Mouse (Mus musculus) heart, embryonic 10.5 days (tissue): ENCODE results near the gene Rragc. TPM values are rescaled to one million over a fixed set of nuclear protein-coding genes. Genes with fewer than 3 reads are reported as not detected.

Experiments
- DNase-seq: peaks from one replicate; pipeline ENCODE4 v3.0.0-alpha.2; 2017; ENCODE audit warnings: low spot score
- H3K27ac ChIP-seq: fragments of 300-500 bp; sonication (generic); 2 replicates; pipeline ENCODE4 v1.5.1; 2016; ENCODE audit warnings: mild to moderate bottlenecking
- H3K27me3 ChIP-seq: fragments of 300-500 bp; sonication (generic); 2 replicates; pipeline ENCODE4 v1.6.1; 2016; ENCODE audit warnings: mild to moderate bottlenecking; ENCODE audit not compliant: poor library complexity, insufficient read depth, severe bottlenecking
- H3K36me3 ChIP-seq: fragments of 300-500 bp; sonication (generic); 2 replicates; pipeline ENCODE4 v1.6.1; 2016; ENCODE audit warnings: mild to moderate bottlenecking, moderate library complexity
- H3K4me1 ChIP-seq: fragments of 300-500 bp; sonication (generic); 2 replicates; pipeline ENCODE4 v1.6.1; 2016; ENCODE audit warnings: mild to moderate bottlenecking
- H3K4me3 ChIP-seq: fragments of 300-500 bp; sonication (generic); 2 replicates; pipeline ENCODE4 v1.5.1; 2016; ENCODE audit warnings: mild to moderate bottlenecking, moderate library complexity
- H3K9me3 ChIP-seq: fragments of 300-500 bp; sonication (generic); 2 replicates; pipeline ENCODE4 v1.6.1; 2016; ENCODE audit warnings: mild to moderate bottlenecking, moderate library complexity
- WGBS: fragments of 180-500 bp; shearing (Covaris S2); methylation state at CpG from one replicate; pipeline ENCODE4 v1.1.7; 2016; 5-methylcytosine and 5-hydroxymethylcytosine counted together
- polyA plus RNA-seq: library from polyadenylated mRNA; unstranded; fragments of >200 nt; fragmentation: Nextera tagmentation; extraction: Ambion mirVana; gene quantifications from 2 replicates; pipeline ENCODE4 v1.2.1, GENCODE M21; 2016

Gene Rragc
- polyA plus RNA-seq, 1 experiment from 2014 or later = 40.9 TPM

- 51% methylated on average over 4 of the region's 4 CpGs for WGBS
- no peak for DNase-seq
These were observed 43.7 kb downstream of the Rragc start for GRCm38 (mm10) chr4:123960955-123961354.

GRCm38 (mm10) chr4:123962721-123963120 is 45.5 kb downstream of the Rragc start:
- WGBS = 73% methylated on average over 9 of the region's 9 CpGs

More at GRCm38 (mm10) chr4:123960955-123961354, 43.7 kb downstream of the Rragc start:
- Histone ChIP-seq H3K9me3 (no peaks in the 10 kb centered on the region), H3K27ac (0 out of 2 replicates have a peak overlapping the region, but pooled peaks have one; percentile 62), H3K4me3 (no peak overlapping the region), H3K27me3 (peaks cover 29% of the 10 kb centered on the region), H3K36me3 (no peaks in the 10 kb centered on the region), H3K4me1 (peaks cover 39% of the 10 kb centered on the region)

GRCm38 (mm10) chr4:123968663-123969321 is 51.5 kb downstream of the Rragc start:
- DNase-seq = no peak
- peaks cover 34% of the 10 kb centered on the region for H3K4me1 ChIP-seq
- H3K27me3 ChIP-seq = peaks cover 21% of the 10 kb centered on the region
- H3K4me3 ChIP-seq = no peak overlapping the region
- no peaks in the 10 kb centered on the region for H3K36me3 ChIP-seq
- no peak overlapping the region for H3K27ac ChIP-seq
- H3K9me3 ChIP-seq = no peaks in the 10 kb centered on the region
- WGBS = 84% methylated on average over 8 of the region's 8 CpGs

More at GRCm38 (mm10) chr4:123962721-123963120, 45.5 kb downstream of the Rragc start:
- H3K27ac ChIP-seq = no peak overlapping the region
- H3K36me3 ChIP-seq = no peaks in the 10 kb centered on the region
- DNase-seq = no peak
- H3K4me1 ChIP-seq = peaks cover 43% of the 10 kb centered on the region
- no peak overlapping the region for H3K4me3 ChIP-seq
- H3K27me3 ChIP-seq = peaks cover 13% of the 10 kb centered on the region; the same call in 1 of the 2 replicates
- H3K9me3 ChIP-seq = no peaks in the 10 kb centered on the region

GRCm38 (mm10) chr4:123969458-123969857 is 52.2 kb downstream of the Rragc start:
- 54% methylated on average over 7 of the region's 7 CpGs for WGBS
- no peaks in the 10 kb centered on the region for H3K36me3 ChIP-seq

GRCm38 (mm10) chr4:123971059-123971458 is 53.8 kb downstream of the Rragc start:
- Histone ChIP-seq H3K36me3 (no peaks in the 10 kb centered on the region), H3K27me3 (peaks cover 15% of the 10 kb centered on the region), H3K4me3 (no peak overlapping the region), H3K27ac (no peak overlapping the region), H3K9me3 (no peaks in the 10 kb centered on the region), H3K4me1 (peaks cover 25% of the 10 kb centered on the region)
- no peak for DNase-seq
- WGBS = 74% methylated on average over 4 of the region's 4 CpGs

More at GRCm38 (mm10) chr4:123969458-123969857, 52.2 kb downstream of the Rragc start:
- Histone ChIP-seq H3K27ac (no peak overlapping the region), H3K9me3 (no peaks in the 10 kb centered on the region), H3K4me3 (no peak overlapping the region), H3K4me1 (peaks cover 34% of the 10 kb centered on the region), H3K27me3 (peaks cover 21% of the 10 kb centered on the region)
- DNase-seq = no peak

- no peaks in the 10 kb centered on the region for H3K9me3 ChIP-seq
- peak overlapping the region; percentile 76 for H3K27ac ChIP-seq
- H3K4me1 ChIP-seq = peaks cover 16% of the 10 kb centered on the region
- peak overlapping the region; percentile 53 for H3K4me3 ChIP-seq
- DNase-seq = no peak
- no peaks in the 10 kb centered on the region for H3K36me3 ChIP-seq
- H3K27me3 ChIP-seq = peaks cover 15% of the 10 kb centered on the region
- WGBS = 10% methylated on average over 29 of the region's 29 CpGs
These were observed 55.3 kb downstream of the Rragc start for GRCm38 (mm10) chr4:123972423-123973049.

- Histone ChIP-seq H3K9me3 (no peaks in the 10 kb centered on the region), H3K27me3 (no peaks in the 10 kb centered on the region; the same call in 1 of the 2 replicates), H3K4me3 (no peak overlapping the region), H3K27ac (no peak overlapping the region), H3K4me1 (peaks cover 7% of the 10 kb centered on the region; the same call in 1 of the 2 replicates), H3K36me3 (no peaks in the 10 kb centered on the region)
- WGBS = 71% methylated on average over 5 of the region's 5 CpGs
- no peak for DNase-seq
These were observed 64.9 kb downstream of the Rragc start for GRCm38 (mm10) chr4:123982105-123982504.

Other genes starting within 250 kb of the Rragc start
- gene Macf1, start 233.1 kb upstream of the Rragc start, polyA plus RNA-seq = 57.4 and 58.9 TPM in 2 replicates
- gene Ndufs5, start 199.2 kb upstream of the Rragc start, polyA plus RNA-seq = 453 and 498 TPM in 2 replicates
- gene Akirin1, start 167.1 kb upstream of the Rragc start, polyA plus RNA-seq = 55.3 and 58.5 TPM in 2 replicates
- gene Rhbdl2, start 129.6 kb upstream of the Rragc start, polyA plus RNA-seq = 1.5 and 2.3 TPM in 2 replicates
- 0.06 TPM in 1 of 2 replicates, not detected in the other for gene 4933427I04Rik, start 57.8 kb upstream of the Rragc start, polyA plus RNA-seq
- gene Mycbp, start 12.6 kb upstream of the Rragc start, polyA plus RNA-seq = 66.7 and 74.4 TPM in 2 replicates
- gene 4930535I16Rik, start 576 bp downstream of the Rragc start, polyA plus RNA-seq = not detected in 2 replicates